Mouse (Mus musculus) spleen, adult 18-20 months (tissue): ENCODE measurements around the gene Aspg.
A peak's percentile ranks its signal among the peaks of the same experiment; 100 is the strongest.

Experiments used
- DNase-seq, 2 experiments: peaks; one replicate each; pipeline ENCODE4 v3.0.0; 2022; ENCODE audit warnings: mixed read lengths in 2 of 2

Aspg gene

GRCm38 (mm10) chr12:112106541-112106971, at the start of gene Aspg:
Gene Aspg, plus strand, starts transcription at chr12:112106679.
- no peak for DNase-seq

- DNase-seq: peak; percentile 19 to 62
These were observed 28.8 kb upstream of the Aspg start for GRCm38 (mm10) chr12:112077651-112078050.

DNA sequence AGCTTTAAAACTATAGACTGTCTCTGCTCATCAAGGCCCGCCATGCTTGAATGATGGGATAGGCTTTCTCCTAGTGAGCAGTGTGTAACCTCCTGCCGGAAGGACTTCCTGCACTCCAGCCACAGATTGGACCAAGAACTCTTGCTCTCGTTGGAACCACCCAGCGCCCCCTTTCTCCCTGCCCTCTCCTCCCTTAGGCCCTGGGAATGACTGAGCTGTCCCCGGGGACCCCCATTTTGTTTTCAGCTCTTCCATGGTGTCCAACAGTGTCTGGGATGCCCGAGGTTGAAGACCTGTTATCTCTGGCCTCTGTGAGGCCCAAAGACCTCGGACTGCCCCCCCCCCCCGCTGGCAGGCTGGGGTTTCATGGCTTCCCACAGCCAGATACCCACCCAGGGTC, 26.6 kb upstream of the Aspg start:
- no peak for DNase-seq

DNA sequence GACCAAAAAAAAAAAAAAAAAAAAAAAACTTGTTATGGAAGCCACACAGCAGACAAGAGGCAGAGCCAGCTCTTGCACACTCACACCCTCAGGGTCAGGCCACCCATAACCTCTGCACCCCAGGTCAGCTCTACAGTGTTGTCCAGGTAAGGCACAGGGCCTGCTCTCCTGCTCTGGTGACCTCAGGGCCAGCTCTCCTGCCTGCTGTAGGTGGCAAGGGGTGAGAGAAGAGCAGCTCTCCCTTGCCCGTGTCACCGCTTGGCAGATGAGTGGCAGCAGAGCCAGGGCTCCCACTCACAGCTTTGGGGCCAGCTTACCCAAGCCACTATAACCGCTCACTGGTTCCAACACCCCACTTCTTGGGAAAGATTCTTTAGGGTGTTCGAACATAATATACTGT, 25.6 kb upstream of the Aspg start:
- DNase-seq: no peak

DNA sequence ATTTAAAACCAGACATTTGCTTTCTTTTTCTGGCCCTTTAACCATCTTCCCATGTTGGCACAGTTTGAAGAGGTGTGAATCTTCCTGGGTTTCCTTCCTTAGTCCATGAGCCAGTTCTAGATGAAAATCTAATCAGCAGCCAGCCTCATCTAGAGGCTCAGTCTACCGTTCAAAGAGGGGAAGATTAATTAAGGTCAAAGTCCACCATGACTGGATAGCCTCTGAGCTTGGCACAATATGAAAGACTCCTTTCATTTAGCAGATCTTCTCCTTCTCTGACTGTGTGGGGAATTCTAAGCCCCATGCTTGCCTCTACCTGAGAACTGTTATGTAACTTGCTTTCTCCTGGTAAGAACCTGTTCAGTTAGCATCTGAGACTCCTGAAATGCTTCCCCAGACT, 24.2 kb upstream of the Aspg start:
- no peak for DNase-seq

- DNase-seq: no peak
These were observed 20.2 kb upstream of the Aspg start for GRCm38 (mm10) chr12:112086250-112086649.

- no peak for DNase-seq
These were observed 19.8 kb upstream of the Aspg start for GRCm38 (mm10) chr12:112086726-112087125.

GRCm38 (mm10) chr12:112088609-112089324, 17.7 kb upstream of the Aspg start:
- no peak for DNase-seq

DNA sequence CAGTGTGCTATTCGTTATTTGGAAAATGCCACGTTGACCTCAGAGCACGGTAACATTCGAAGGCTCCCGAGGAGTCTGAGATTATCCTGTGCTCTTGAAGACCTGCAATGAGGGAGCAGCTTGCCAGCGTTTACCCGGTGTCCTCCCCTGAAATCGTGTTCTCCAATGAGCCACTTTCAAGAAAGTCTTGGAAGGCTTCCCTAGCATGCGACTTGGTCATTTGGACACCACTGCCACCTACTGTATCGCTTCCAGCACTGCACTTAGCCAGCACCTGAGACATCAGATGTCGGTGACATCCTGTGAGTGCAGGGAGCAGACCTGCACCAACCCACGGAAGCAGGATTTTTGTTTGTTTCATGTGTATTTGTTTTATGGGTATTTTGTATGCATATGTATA, 15.4 kb upstream of the Aspg start:
- peak in 1 of 2 experiments; percentile 28 for DNase-seq

- no peak for DNase-seq
These were observed 12.1 kb upstream of the Aspg start for GRCm38 (mm10) chr12:112094261-112094880.

DNA sequence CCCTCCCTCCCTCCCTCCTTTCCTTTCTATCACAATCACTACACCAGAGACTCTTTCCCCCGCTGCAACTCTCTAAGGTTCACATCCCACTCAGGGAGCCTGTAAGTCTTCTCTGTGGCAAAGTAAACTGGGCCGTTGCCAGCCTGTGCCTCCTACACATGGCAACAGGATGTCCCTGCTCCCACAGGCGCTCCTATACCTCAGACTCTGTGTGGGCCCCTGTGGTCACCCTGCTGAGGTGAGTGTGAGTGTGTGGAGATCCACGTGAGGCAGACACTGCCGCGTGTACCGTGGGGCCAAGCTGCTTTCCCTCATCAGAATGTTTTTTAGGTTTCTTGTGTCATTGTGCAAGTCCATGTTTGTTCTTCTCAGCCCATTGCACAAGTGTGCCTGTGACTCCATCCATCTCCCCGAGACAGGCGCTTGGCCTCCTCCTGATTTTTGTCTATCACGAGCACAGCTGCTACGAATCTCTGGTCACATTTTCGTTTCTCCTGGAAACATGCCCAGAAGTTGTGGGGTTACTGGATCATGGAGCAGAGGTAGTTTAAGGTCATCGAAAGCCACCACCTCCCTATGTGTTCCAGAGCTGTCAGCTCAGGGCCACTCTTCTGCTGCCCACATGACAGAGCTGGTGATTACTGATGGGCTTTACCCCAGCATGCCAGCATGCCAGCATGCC, 10.3 kb upstream of the Aspg start:
- no peak for DNase-seq

DNA sequence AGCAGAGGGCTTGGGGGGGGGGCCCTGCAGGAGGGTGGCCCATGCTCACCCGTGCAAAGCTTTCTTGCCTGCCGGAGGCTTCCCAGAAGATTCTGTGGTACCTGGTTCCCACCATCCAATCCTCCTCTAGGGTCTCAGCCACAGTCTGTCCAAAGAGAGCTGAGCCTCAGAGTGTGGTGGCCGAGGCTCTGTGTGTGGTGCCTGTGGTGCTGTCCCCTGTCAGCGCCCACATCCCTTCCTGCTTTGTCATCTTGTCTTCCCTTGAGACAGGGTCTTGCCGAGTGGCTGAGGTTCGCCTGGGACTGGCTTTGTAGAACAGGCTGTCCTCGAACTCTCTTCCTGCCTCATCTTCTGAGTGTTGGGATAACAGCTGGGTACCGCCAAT, 9.8 kb upstream of the Aspg start:
- DNase-seq: no peak

- no peak for DNase-seq
These were observed 6.4 kb upstream of the Aspg start for GRCm38 (mm10) chr12:112100106-112100505.

DNA sequence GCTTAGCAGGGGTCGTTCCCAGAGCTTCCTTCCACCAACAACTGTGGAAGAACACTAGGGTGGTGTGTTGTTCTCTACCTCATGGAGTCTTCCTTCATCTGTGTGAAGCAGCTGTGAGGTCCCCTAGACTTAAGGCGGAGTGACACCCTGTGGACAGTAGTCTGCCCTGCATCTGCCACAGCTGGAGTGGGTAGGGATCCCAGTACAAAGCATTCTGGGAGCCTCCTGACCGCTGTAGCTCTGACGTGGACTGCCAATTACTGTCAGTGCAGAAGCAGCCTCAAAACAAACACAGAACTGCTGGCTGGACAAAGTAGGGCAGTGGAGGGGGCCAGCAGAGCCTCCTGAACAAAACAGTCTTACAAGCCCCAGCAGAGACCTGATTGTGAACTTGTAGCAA, 5.4 kb upstream of the Aspg start:
- DNase-seq: no peak

DNA sequence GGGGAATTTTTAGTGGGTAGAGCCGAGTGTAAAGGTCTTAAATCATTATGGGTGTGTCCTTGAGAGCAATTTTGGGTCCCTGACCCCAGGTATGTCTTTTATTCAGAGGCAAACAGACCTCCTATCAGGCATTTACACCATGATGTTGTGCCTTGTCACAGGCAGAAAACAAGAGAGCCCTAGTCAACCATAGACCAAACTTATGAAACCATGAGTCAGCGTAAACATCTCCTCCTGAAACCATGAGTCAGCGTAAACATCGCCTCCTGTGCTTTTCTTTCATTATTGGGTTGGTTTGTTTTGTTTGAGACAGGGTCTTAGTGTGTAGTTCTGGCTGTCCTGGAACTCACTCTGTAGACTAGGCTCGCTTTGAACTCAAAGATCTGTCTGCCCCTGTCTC, 3.3 kb upstream of the Aspg start:
- no peak for DNase-seq

- no peak for DNase-seq
These were observed 1.6 kb upstream of the Aspg start for GRCm38 (mm10) chr12:112104890-112105289.

DNA sequence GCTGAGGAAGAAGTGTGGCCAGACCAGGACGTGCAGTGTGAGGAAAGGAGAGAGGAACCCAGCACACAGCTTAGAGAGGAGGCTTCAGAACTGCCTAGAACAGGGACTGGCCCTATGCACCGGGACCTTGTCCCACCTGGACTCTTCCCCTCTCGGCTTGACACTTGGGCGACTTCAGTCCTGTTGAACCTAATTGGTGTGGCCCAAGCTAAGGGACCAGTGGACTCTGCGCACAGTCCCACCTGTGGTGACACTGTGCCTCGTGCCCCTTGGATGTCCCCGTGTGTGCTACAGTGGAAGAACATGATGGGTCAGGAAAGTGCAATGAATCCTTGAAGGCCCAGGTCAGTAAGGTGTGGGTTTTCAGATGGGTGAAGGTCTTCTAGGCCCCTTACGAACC, 1.2 kb downstream of the Aspg start:
- no peak for DNase-seq

DNA sequence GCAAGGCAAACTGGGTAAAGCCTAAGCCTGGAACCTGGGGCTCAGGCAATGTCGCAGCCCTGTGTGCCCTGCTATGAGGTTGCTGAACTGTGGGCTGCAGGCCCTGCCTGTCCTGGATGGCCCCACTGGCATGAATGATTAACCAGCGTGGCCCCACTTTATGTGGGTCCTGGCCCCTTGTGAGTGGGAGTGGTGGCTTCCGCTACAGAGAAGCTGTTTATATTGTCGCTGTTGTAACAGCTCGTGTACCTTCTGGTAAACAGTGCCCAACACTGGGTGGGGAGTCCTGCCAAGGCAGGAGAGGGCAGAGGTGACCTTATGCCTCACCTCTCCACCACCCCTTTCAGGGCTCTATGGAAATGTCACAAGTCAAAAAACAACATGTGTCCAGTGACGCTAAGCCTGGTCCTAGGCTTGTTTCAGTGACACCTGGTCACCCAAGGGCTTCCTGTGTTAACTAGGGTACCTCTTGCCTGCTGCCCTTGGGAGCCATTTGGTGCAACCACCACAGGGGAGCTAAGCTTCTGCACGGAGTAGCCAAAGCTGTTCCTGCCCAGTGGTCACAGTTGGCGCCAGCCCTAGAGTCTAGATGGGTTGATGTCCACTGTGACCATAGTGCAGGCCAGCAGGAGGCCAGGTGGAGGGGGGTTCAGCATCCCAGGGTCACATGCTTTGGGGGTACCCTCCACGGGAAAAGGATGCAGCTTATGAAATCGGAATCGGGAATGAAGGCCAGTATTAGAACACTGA, 2.4 kb downstream of the Aspg start:
- DNase-seq: no peak

DNA sequence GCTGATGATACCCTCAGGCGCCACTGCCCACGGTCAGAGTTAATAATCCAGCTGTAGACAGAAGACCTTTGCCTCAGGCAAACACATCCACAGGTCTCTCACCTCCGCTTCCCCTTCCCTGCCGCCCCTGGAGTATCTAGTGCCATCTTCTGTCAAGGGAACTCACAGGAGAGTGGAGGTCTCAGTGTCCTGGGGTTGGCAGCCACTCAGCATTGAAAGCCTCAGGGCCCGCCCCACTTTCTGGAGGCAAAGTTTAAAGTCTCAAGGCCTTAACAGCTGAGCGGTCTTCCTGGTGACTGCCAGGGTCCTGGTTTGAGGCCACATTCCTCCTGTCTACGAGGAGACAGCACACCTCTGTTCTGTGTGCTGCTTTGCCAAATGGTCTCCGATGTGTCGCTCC, 3.2 kb downstream of the Aspg start:
- DNase-seq: no peak

- no peak for DNase-seq
These were observed 4.8 kb downstream of the Aspg start for GRCm38 (mm10) chr12:112111323-112111722.

- DNase-seq: no peak
These were observed 5.8 kb downstream of the Aspg start for GRCm38 (mm10) chr12:112112235-112112634.

DNA sequence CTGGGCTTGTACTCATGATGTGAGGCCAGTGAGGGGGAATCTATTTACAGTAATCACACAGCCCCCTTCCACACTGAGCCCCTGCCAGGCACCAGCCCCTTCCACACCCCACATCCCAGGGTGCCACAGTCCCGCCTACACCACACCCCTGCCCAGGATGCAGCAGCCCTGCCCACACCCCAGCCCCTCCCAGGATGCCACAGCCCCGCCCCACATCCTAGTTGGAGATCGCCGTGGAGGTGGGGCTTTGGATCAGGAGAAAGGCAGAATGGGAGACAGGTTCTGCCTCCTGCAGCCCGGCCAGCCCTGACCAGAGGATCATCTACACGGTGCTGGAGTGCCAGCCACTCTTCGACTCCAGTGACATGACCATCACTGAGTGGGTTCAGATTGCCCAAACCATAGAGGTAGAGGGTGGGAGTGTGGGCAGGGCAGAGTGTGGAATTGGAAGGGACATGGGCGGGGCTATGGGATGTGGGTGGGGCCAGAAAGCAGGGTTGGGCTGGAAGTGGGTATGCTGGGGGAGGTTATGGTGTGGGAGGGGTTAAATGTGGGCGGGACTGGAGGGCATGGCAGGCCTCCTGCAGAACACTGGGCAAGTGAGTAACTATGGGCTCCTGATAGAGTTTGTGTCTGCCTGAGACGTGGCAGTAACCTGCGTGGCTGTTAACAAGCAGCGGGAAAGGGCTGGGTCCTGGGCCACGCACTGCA, 6.4 kb downstream of the Aspg start:
- no peak for DNase-seq

GRCm38 (mm10) chr12:112113710-112114109, 7.2 kb downstream of the Aspg start:
- peak; percentile 50 to 78 for DNase-seq
